13 mouse cellular contexts compared by ENCODE assay signal in the genomic region with DNA sequence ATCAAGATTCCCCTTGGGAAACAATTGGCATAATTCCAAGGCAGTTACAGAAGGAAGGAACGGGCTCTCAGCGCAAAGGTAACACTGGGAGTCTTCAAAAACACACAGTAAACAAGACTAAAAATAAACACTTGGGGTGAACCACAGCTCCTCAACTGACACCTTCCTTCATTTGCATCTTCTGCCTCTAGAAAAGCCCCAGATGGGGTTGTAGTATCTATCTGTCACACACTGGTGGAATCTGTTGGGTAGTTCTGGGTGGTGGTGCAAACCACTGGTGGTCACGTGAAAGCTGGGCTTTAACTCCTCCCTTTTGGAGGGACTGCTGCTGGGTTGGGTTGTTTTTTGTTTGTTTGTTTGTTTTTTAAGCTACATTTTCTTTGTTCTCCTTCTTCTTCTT. TPM values are rescaled to one million over a fixed set of nuclear protein-coding genes. Genes with fewer than 3 reads are reported as not detected.
DNase-seq lines count a peak whose midpoint lies in the region; ATAC-seq lines count a peak whose summit lies in the region.
"Had no signal": no experiment of that assay in that cellular context is flagged by ENCODE, and none has a peak within 500 bp of the region (broad histone marks: within the 10 kb centered on the region; RNA-seq: fewer than 3 reads in every experiment).

No protein-coding gene starts in this region.

- H3K4me1 ChIP-seq in heart, embryonic 11.5 days (ENCODE audit: control insufficient read depth, insufficient read depth, low read length) = peaks cover 4% of the 10 kb centered on the region; the same call in 1 of the 2 replicates
- H3K4me1 ChIP-seq in forebrain, embryonic 16.5 days (replicated peaks; ENCODE audit: control insufficient read depth, insufficient read depth, low read length) = no peaks in the 10 kb centered on the region
- H3K4me1 ChIP-seq: limb, embryonic 12.5 days had no signal

- no peak overlapping the region for H3K9ac ChIP-seq in heart, embryonic 11.5 days (ENCODE audit: low read depth, low read length)
- no peak overlapping the region for H3K9ac ChIP-seq in forebrain, embryonic 16.5 days (replicated peaks; ENCODE audit: low read depth, low read length)
- H3K9ac ChIP-seq: limb, embryonic 12.5 days had no signal

- no peaks in the 10 kb centered on the region for H3K9me3 ChIP-seq in heart, embryonic 11.5 days (replicated peaks; ENCODE audit: control insufficient read depth, low read length)
- no peaks in the 10 kb centered on the region for H3K9me3 ChIP-seq in forebrain, embryonic 16.5 days (ENCODE audit: control insufficient read depth, low read length)
- H3K9me3 ChIP-seq: G1E; limb, embryonic 12.5 days had no signal

- peak; percentile 13 for DNase-seq in 416B (ENCODE audit: low read depth)
- peak; percentile 89 for DNase-seq in CD4-positive, CD25-positive, alpha-beta regulatory T cell, adult 2 months (ENCODE audit: low read depth, low spot score)
- DNase-seq in layer of hippocampus, adult 9-11 months = no peak
- no peak for DNase-seq in urinary bladder, postnatal 10 days (ENCODE audit: low spot score)
- DNase-seq: cerebellum, postnatal 14 days; kidney, adult 11 months had no signal

- no peaks in the 10 kb centered on the region for H3K27me3 ChIP-seq in heart, embryonic 11.5 days (ENCODE audit: control insufficient read depth, insufficient read depth, low read length)
- no peaks in the 10 kb centered on the region for H3K27me3 ChIP-seq in forebrain, embryonic 16.5 days (replicated peaks; ENCODE audit: control insufficient read depth, insufficient read depth, low read length)
- H3K27me3 ChIP-seq: limb, embryonic 12.5 days had no signal

- no peak overlapping the region for H3K27ac ChIP-seq in heart, embryonic 11.5 days (ENCODE audit: low read depth, low read length)
- H3K27ac ChIP-seq in forebrain, embryonic 16.5 days (ENCODE audit: low read length) = no peak overlapping the region
- H3K27ac ChIP-seq: limb, embryonic 12.5 days had no signal

- H3K4me2 ChIP-seq in heart, embryonic 11.5 days = no peak overlapping the region
- H3K4me2 ChIP-seq in forebrain, embryonic 16.5 days (ENCODE audit: low read length) = no peak overlapping the region
- H3K4me2 ChIP-seq: limb, embryonic 12.5 days had no signal

- 78% methylated on average over 3 of the region's 3 CpGs for WGBS in heart, embryonic 11.5 days (ENCODE audit: insufficient replicate concordance)
- WGBS in forebrain, embryonic 16.5 days = 83% methylated on average over 3 of the region's 3 CpGs

- no peak overlapping the region for H3K4me3 ChIP-seq in heart, embryonic 11.5 days (ENCODE audit: low read depth, low read length)
- H3K4me3 ChIP-seq in forebrain, embryonic 16.5 days (replicated peaks; ENCODE audit: low read length) = no peak overlapping the region
- H3K4me3 ChIP-seq: limb, embryonic 12.5 days; myocyte had no signal

- H3K36me3 ChIP-seq in heart, embryonic 11.5 days (ENCODE audit: control insufficient read depth, insufficient read depth, low read length) = no peaks in the 10 kb centered on the region
- no peaks in the 10 kb centered on the region for H3K36me3 ChIP-seq in forebrain, embryonic 16.5 days (ENCODE audit: control insufficient read depth, insufficient read depth)
- H3K36me3 ChIP-seq: G1E; limb, embryonic 12.5 days had no signal

- ATAC-seq in erythroid progenitor cell, adult 5-6 weeks (replicated peaks; ENCODE audit: low FRiP score, poor library complexity, severe bottlenecking) = peak; percentile 77
- ATAC-seq in megakaryocyte, adult 5-6 weeks (ENCODE audit: poor library complexity, severe bottlenecking) = peak; percentile 45
- ATAC-seq in heart, embryonic 11.5 days (replicated peaks; ENCODE audit: insufficient number of reproducible peaks, low FRiP score, low TSS enrichment) = no peak
- ATAC-seq in forebrain, embryonic 16.5 days = no peak

RNA-seq across cellular contexts. Expression of a gene that starts 31.4 kb away (rescaled TPM):
- total RNA-seq in erythroid progenitor cell, adult 5-6 weeks (2015; ENCODE audit: low replicate concordance) = 15.5 and 26.3 TPM in 2 replicates
- 7.1 and 19.1 TPM in 2 replicates for total RNA-seq in erythroid progenitor cell, adult 5-6 weeks (2017; ENCODE audit: low replicate concordance)
- 87.3 and 93.1 TPM in 2 replicates for total RNA-seq in megakaryocyte, adult 5-6 weeks (2015)
- 65.3 and 80.5 TPM in 2 replicates for total RNA-seq in megakaryocyte, adult 5-6 weeks (2017)
- polyA plus RNA-seq in heart, embryonic 11.5 days (2014; fragmentation: Nextera tagmentation; extraction: Ambion mirVana) = 5.8 and 6.5 TPM in 2 replicates
- polyA plus RNA-seq in forebrain, embryonic 16.5 days (2015; fragmentation: Nextera tagmentation; extraction: Ambion mirVana) = 23.4 and 33.8 TPM in 2 replicates
- polyA plus RNA-seq: G1E had no signal

Comparison
In these comparisons a context has a peak if more than half of its experiments do, and no peak if none do; other contexts are left out.
1. DNase-seq: peak in 416B (single experiment) and CD4-positive, CD25-positive, alpha-beta regulatory T cell, adult 2 months (single experiment); none in layer of hippocampus, adult 9-11 months (single experiment) and urinary bladder, postnatal 10 days (single experiment).
2. ATAC-seq: peak in erythroid progenitor cell, adult 5-6 weeks (single experiment) and megakaryocyte, adult 5-6 weeks (single experiment); none in heart, embryonic 11.5 days (single experiment) and forebrain, embryonic 16.5 days (single experiment).